Mouse (Mus musculus): ENCODE data around the gene Fam111a. TPM values are rescaled to one million over a fixed set of nuclear protein-coding genes. Genes with fewer than 3 reads are reported as not detected.
A peak's percentile ranks its signal among the peaks of the same experiment; 100 is the strongest.
"Not testable (repeated sequence)": the region's sequence is repeated elsewhere in the genome, so short reads cannot be mapped to it uniquely, and the experiment has no call there.

Fam111a gene
- 1 to 10 TPM; 3.2 to 6.4 TPM for total RNA-seq (2021)
- long read RNA-seq, experiment 1 = 0 reads
- long read RNA-seq, experiment 2, partial matches to known transcripts = 0 of 3 reads
- long read RNA-seq, experiment 2, other reads (novel, unspliced or antisense) = 1 of 3 reads

DNA sequence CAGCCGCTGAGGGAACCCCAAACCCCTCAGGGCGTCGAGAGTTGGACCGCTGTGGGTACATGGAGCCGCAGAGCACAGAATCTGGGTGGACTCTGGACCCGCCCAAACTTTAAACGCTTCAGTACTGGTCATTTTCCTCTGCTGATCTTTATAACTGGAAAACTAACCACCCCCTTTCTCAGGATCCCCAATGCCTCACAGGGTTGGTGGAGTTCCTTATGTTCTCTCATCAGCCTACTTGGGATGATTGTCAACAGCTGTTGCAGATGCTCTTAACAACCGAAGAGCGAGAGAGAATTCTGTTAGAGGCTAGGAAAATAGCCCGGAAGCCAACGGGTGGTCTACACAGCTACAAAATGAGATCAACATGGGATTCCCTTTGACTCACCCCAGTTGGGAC lies at the start of gene Fam111a:
TSS of gene Fam111a (plus strand) at position 301 of the 400 bp plus-strand sequence.
- not testable (repeated sequence) for DNase-seq

DNA sequence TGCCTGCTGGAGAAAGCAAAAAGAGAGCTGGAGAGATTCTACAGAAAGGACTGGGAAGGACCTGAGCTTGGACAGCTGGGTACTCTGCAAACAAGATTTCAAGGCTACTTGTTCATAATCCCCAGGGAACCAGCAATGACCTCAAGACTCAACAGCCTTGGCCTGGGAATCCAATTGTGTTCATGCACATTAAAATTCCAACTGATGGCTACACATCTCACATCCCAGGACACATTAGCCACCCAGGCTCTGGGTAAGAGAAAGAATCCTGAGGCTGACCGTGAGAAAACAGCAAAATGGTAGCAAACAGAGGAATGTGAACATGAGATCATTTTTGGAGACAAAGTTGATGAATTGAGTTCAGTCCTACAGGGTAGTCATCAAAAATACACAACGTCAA lies 49.3 kb upstream of the Fam111a start:
- no peak for DNase-seq

DNA sequence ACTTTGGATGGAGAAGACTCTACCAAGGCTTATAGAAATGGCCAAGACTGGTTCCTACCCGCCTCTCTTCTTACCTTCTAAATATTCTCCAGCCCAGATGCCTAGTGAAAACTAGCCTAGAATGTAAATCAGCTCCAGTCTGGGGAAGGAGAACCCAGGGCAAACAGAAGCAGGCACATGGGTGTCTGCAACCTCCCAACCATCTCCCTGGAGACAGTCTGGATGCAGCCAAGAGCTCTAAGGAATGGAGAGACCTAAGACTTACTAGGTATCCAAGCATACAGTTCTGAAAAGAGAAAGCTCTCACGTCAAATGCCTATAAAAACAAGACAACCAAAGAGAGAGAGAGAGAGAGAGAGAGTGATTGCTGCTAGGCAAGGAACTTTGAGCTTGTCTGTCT lies 47.6 kb upstream of the Fam111a start:
- DNase-seq = no peak

DNA sequence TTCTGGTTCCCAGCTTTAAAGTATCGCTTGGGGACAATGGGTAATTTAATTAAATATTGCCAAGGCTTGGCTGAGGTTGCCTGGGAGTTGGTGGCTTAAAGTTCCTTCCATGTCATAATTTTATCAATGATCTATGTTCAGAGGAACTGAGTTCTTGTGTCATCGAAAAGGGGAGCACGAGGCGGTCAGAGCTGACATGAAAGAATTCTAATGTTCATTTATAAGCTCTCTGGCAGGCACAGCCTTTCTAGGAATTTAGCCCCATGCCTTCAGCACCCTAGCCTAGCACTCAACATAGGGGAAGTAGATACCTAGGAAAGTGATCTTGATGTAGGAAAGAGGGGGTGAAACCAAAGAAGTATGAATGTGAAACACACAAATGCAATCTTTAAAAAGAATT lies 47.2 kb upstream of the Fam111a start:
- DNase-seq = no peak

DNA sequence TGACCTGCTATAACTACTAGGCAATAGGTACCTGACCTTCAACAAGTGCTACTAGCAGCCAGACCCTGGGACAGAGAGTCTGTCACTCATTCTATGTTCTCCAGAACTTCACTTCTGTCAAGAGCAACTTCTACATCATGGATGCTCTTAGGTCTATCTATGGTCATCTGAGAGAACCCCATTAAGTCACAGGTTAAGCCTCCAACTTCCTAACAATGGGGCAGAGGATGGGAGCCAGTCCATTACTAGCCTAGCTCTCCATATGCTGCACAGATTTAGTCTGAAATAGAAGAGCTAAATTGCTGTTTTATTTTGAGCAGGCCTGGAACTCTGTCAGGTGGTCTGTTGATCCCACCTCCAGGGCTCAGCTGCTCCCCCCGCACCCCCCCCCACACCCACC lies 46.6 kb upstream of the Fam111a start:
- DNase-seq = no peak

DNA sequence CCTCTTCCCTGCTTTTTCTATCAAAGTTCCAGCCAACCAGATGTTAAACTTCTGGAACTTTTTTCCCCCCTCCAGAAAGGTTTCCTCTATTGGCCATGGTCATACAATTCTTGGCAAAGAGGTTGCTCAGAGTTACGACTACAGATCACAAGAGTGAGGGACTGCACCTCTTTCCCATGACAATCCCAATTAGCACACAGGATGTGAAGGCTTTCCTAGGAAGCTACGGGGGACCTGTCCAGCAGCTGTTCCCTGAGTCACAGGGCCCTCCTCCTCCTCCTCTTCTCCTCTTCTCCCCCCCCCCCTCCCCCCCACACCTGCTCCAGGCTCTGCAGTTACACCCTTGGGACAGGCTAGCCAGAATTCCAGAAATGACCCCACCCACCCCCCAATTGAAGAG lies 46.1 kb upstream of the Fam111a start:
- DNase-seq = no peak

DNA sequence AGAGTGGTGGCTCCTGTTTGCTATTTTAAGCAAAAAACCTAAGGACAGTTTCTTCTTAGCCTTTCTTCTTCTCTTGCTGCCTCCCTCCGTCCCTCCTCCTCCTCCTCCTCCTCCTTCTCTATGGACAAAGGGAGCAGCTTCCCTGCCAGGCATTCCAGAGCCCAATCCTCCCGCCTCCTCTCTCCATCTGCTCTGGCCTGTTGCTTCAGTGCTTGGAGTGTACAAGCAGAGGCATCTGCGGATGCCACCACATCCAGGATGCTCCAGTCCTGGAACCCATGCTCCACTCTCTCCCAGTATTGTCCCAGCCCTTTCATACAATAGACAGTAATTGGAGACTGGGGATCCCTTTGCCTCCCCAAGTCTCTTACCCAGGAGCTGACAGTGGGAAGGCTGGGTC lies 45.4 kb upstream of the Fam111a start:
- DNase-seq = no peak

DNA sequence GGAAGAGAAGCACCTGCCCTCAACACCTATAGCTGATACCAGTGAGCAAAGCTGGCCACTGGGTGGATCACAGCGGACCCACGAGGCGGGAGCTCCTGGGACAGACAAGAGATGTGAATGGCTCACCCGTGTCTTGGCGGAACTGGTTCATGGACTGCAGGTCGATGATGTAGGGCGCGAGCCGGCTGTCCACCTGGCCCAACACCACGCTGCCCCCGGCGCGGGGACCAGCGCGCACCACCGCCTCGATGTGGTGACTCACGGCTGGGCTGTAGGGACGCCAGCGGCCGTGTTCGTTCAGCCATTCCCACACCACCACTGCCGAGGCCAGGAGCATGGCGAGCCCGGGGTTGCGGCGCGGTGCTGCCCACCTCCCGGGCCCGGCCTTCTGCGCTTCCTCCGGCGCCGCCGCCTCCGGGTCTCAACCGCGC lies 44.6 kb upstream of the Fam111a start:
- DNase-seq = peak; percentile 79 to 81

DNA sequence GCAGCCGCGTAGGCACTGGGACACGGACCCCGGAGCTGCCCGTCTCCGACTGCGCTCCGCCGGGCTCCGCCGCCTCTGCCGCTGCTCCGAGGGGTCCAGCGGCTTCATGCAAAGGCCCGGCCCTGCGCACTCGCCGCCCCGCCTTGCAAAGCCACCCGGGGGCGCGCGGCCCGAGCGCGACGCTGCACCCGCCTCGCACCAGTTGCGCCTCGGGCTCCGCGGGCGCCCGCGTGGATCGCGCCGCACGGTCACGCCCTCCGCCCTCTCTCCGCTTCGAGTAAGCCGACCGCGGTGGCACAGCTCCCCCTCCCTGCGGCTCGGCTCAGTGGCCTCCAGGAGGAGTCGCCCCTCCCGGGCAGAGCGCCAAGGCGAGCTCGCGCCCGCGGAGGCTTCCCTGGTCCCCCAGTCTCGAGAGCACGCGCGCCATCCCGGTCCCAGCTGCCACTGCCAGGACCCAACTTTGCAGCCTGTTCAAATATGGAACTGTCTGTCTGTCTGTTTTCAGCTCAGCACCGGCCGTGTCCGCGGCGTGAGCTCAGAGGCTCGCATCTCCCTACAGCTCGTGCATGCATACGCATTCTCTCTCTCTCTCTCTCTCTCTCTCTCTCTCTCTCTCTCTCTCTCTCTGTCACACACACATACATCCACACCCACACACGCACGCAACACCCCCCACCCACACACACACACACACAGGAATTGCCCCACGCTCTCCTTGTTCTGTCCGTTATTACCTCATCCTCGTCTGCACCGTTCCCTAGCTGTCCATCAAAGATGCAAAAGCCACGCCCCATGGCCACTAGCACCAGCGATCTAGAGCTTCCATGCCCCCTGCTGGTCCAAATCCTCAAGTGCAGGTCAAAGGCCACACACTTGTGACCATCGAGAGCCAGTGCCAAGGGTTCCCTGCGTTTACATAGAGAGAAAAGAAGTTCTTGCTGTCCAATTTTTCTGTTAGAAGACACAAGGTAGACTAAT lies 43.9 kb upstream of the Fam111a start, which contains the start of gene Dtx4:
TSS of gene Dtx4 (minus strand) at position 85 of the 978 bp plus-strand sequence.
- peak; percentile 95 for DNase-seq

DNA sequence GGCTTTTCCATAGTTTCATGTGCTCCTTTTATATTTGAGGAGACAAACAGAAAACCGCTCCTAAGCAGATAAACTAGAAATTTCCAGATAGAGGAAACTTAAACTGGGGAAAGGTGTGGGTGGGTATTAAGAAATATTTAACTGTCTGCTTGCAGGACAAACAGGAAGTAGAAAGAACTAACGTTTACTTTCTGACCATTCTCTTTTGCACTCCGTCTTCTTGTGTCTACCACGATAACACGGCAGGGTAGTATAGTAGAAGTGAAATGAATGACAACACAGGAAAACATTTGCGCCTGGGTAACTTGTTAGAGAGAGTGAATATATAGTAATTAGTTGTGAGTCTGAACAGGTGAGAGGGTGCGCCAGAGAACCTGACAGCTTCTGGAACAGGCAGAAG lies 42.8 kb upstream of the Fam111a start:
- DNase-seq = no peak

DNA sequence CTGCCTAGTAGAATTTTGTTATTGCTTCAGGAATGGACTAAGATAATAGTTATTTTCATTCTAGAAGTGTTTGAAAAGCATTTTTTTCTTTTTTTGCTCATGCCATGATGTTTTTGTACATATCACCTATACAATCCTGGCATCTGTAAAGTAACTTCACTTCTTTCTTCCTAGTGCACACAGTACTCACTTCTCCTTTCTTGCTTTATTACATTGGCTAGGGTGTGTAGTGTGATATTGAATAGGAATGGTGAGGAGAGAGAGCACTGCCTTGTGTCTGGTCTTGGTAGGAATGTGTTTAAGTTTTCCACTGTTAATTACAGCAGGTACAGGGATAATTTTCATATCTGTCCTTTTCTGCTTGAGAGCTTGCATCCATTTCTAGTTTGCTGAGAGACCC lies 30.9 kb upstream of the Fam111a start:
- DNase-seq = no peak

DNA sequence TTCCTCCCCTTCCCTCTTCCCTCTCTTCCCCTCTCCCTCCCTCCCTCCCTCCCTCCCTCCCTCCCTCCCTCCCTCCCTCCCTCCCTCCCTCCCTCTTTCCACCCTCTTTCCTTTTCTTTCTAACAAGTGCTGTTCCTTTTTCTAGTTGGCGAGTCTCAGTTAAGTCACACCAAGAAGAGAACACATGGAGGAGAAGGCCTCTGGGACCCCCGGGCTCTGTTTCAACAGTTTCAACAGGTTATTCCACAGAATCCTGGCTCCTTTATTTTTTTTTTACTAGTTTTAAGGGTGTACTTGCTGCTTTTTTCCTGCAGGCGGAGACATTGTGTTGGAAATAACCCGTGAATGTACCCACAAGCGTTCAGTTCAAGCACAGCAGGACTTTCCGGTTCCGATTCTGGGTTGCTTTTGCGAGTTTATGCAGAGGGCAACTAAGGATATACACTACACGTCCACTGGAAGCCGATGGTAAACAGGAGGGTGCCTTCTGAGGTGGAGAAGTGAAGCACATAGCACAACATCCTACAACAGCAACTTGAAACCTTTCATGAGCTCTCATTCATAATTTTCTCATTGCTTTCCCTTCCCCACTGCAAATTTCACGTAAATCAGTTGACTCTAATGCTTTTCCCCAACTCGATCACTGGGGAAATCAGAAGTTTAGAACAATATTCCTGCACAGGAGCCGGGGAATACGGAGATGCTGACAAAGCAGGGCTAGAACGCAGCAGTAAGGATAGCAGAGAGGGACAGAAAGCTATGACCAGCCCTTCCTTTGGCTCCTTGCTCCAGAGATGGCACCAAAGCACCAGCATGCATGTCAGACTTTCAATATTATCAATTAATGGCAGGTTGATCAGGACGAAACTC lies 27.6 kb upstream of the Fam111a start:
- DNase-seq = peak; percentile 57 to 66

DNA sequence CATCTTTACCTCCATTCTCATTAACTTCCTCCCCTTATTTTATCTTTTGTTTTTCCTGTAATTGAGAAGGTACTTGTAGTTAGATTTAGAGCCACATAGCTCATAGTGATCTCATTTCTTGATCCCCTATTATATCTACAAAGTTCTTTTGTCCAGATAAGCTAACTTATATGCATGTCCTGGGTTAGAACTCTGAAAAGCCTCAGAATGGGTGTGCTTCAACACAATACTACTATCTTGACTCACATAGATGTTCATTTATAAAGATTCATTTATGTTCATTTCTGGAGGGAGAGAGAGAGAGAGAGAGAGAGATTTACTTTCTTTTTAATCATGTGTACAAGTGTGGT lies 27.0 kb upstream of the Fam111a start:
- DNase-seq = no peak

DNA sequence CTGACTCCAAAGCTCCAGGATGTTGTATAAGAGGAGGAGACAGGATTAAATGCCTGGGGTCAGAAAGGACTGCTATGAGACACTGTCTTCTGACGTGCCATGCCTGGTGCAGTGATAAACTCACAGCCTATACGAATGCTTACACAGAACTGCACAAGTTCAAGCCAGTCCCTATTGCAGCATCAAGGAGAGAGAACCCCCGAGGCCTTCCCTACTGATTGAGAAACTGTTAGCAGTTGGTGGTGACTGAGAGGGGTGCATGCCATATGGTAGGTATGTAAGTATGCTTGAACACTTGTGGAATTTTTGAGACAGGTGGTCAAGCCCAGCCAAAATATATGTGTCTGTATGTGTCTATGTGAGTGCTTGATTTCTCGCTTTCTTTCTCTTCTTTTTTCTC lies 22.2 kb upstream of the Fam111a start:
- DNase-seq = no peak

DNA sequence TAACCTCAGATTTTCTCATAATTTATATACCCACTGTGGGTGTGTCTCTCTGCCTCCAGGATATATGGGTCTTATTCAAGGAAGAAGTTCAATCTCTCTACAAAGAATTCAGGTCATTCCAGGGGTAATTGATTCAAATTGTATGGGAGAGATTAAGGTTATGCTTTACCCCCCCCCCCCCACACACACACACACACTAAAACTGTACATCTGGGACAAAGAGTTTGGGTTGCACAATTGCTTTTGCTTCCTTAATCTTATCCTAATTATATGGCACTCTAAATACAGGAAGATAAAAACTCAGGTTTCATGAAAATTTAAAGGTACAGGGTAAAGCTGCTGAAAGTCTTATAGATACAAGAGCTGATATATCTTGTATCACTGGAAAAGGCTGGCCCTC lies 8.4 kb upstream of the Fam111a start:
- no peak for DNase-seq

DNA sequence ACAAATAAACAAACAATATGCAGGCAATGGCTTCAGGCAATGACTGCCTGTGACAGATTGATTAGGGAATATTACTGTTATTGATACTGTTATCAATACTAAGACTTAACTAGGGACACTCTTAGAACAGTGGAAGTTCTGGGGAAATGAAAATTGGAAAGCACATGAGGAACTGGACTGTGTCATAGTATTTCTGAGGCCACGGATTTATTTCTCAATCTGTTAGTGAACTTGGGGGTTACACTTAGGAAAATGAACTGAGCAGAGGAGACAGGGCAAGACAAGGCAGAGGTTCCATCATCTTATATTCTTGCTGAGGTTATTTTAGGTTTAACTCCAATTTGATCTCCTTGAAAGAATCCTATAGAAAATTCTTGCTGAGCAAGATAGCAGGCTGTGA lies 5.6 kb upstream of the Fam111a start:
- no peak for DNase-seq

DNA sequence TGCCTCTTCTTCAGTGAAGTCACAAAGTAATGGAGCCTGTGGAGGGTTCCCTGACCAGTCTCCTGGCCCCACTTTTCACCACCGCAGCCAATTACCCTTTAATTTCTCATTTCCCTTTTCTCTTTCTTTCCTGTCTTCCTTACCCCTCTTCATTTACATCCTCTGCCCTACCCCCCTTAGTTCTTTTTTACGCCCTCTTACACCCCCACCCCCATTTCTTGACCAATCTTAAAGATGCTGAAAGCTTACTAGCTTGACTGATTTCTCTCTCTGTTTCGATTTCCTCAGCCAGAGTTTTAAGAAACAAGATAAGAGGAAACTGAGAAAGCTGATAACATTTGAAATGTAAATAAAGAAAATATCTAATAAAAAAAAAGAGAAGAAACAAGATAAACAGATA lies 4.8 kb upstream of the Fam111a start:
- DNase-seq = no peak

DNA sequence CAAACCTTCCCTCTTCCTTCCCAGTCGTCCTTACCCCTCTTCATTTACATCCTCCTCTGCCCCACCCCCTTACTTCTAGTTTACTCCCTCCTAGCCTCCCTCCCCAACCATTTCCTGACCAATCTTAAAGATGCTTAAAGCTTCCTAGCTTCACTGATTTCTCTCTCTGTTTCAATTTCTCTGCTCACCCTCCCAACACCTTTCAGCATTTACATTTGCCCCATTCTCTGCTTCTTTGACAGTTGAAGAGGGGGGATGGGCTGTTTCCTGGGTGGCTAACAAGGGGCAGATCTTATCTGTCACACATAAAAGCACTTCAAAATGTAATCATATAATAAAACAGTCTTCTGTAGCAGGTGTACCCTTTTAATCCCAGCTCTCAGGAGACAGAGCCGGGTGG lies 3.9 kb upstream of the Fam111a start:
- DNase-seq = no peak

DNA sequence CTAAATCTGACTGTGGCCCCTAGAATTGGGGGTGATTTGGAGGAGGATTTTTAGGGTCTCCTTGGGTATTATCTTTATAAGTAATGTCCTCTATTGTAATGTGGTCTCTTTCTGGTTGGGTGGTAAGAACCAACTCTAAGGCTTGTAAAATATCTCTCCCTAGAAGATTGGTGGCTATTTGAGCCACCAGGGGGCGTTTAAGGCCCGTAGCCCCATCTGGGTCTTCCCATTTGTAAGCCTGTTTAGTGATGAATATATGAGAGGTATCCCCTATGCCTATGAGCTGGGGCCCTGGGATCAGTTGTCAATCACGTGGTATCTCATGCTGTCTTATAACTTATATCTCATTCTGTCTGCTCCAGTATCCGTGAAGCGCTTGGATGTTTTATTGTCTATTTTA lies 3.6 kb downstream of the Fam111a start:
- peak; percentile 14 to 62 for DNase-seq

DNA sequence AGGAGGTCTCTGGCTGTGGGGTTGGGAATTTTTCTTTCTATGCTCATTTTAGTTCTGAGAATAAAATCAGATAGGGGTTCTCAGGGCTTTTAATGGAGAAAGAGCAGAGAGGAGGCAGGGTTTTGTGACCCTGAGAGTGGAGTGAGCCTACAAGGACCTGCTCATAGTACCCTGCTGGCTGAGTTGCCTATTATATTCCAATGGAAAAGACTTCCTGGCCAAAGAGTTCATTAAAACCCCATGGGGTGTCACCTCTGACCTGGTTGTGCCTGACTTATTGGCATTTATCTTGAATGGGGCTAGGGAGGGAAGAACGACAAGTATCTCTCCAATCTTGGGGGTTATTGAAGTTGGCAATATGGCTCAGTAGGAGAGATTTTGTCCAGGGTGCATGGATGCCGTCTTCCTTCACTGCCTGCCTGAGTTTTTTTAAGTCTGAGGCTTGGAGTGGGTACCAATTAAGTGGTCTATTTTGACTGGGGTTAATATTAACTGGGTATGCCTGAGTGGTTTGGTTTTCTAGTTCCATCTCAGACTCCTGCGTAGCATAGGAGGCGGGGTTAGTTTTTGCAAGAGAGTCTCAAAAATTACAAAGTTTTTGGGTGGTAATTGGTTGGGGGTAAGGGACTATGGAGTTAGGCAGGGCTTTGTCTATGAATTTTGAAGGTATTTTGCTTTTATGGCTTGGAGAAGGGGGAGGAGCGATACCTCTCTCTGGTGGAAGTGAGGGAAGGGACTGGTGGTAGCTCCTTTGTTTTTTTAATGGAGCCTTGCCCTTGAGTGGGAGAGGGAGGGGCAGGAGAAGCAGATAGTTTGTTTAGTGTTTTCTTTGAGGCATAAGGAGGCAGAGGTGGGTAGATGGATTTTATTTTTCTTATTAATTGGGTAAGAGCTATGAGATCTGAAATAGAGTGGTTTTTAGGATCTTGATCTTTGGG lies 4.7 kb downstream of the Fam111a start:
- DNase-seq = no peak

DNA sequence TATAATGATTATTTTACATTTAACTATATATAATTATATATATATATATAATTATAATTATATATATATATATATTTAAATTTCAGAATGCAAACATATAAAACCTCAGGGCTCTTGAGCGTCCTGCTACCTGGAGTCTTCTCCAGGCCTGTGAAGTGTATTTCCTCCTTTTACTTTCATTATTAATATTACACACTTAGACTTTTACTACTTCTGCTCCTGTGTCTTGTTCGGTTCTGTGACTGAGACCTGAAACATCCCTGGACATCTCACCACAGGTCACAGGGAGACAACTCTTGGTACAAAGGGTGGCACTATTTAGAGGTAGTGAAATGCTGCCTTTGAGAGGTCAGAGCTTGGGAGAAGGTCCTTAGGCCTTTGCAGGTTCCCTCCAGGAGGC lies 10.8 kb downstream of the Fam111a start:
- no peak for DNase-seq

DNA sequence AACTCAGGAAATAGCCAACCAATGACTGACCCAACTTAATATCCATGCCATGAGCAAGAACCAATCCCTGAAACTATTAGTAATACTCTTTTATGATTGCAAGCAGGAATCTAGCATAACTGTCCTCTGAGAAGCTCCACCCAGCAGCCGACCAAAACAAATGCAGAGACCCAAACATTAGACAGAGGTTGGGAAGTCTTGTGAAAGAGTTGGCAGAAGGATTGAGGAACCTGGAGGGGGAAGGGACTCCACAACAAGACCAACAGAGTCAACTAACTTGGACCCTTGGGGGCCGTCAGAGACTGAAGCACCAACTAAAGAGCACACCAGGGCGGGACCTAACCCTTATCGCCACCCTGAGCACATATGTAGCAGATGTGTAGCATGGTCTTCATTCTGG lies 12.7 kb downstream of the Fam111a start:
- DNase-seq = no peak

Measured in adrenal gland, postnatal 36 days (tissue).